Mouse (Mus musculus): ENCODE results near the gene Il12rb1.
"Not testable (repeated sequence)": the region's sequence is repeated elsewhere in the genome, so short reads cannot be mapped to it uniquely, and the experiment has no call there.

Il12rb1 gene

DNA sequence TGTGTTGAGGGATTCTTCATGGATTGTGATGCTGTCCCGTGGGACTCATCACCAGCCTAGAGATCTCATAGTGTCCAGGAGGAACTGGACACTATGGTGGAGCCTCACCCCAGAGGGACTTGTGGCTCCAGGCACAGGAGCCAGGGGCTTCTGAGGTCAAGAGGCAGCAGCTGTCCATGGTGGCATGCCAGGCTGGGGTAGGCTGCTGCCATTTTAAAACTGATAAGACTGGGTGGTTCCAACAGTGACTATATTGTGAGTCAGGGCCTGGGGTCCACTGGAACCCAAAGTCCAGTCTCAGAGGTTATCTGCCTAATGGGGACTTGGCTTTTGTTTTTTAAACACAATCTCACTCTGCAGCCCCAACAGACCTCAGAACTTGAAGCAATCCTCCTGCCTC is 6.4 kb upstream of the Il12rb1 start:
- DNase-seq = no peak

DNA sequence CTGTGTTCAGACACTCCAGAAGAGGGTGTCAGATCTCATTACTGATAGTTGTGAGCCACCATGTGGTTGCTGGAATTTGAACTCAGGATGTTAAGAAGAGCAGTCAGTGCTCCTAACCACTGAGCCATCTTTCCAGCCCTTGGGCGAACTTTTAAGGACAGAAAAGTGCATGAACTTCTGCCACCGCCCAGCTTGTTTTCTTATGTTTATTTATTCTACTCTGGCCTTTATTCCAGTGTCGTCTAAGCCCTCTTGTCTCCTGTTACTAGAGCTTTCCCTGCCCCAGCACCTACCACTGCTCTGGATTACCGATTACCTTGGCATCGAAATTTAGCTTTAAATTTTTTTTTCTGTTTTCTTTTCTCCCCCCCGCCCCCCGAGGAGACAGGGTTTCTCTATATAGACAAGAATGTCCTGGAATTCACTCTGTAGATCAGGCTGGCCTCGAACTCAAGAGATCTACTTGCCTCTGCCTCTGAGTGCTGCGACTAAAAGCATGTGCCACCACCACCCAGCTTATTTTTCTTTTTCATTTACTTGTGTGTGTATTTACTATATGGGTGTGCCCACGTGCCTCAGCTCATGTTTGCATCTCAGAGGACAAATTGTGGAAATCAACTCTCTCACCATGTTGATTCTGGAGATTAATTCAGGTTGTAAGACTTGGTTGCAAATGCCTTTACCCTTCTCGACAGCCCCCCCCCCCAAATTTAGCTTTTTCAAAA is 5.3 kb upstream of the Il12rb1 start:
- no peak for DNase-seq

DNA sequence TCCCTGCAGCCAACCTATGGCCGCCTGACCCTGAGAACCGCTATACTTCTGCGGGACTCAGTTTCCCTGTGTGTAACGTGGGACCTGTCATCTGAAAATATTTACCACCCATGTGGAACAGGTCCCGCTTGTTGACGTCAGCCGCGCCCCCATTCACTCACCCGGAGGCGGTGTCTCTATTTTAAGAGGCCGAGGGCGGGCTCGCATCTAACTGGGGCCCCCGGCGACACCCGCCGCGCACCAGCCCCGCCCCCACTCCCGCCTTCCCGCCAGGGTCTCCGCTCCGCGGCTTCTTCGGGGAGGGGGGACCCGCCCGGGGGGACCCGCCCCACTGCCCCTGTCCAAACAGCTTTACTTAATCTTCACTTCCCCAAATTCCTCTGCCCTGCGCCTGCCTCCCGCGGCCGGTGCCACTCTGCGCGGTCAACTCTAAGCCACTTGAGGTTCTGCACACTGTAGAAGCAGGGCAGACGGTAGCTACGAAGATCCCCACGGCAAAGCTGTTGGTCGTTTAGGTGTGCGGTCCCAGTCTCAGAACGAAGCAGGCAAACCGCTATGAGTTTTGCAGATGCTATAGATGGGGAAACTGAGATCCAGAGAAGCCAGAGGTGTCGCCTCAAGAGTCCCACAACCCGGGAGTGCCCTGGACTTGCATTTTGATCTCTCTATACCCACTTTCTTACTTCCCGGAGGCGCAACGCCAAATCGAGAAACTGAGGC is 4.3 kb upstream of the Il12rb1 start:
- DNase-seq = no peak

DNA sequence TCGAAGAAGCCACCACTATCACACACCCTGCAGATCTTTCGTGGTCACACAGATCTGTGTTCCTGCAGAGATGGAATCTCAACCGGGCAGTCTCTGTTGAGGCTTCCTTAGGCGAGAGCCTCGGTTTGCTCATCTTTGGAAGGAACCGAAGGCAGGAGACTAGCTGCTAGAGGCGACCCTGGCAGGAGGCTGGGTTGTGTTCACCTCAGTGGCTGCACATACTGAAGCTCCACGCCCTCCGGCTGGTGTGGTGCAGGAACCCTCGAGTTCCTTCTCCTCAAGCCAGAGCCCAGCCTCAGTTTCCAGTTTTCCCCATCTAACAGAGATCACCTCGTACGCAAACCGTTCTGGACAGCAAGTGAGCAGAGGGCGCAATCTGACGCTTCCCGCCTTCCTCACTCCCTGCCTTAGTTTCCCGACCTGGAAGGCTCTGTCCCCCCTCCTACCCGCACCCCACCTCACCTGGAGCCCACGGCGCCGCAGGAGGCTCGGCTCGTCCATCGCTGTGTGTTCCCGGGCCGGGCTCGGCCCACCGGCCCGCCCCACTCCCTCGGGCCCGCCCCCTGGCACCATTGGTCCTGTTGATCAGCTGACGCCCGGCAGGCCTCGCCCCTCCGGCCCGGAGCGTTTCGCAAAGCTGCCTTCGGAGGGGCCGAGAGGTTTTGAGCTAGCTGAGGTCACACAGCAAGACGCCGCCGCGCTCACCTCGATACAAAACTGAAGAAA is 3.6 kb upstream of the Il12rb1 start, which contains the start of gene Mast3:
Gene Mast3, minus strand, starts transcription at position 574 of the 726 bp plus-strand sequence.
- DNase-seq = no peak

DNA sequence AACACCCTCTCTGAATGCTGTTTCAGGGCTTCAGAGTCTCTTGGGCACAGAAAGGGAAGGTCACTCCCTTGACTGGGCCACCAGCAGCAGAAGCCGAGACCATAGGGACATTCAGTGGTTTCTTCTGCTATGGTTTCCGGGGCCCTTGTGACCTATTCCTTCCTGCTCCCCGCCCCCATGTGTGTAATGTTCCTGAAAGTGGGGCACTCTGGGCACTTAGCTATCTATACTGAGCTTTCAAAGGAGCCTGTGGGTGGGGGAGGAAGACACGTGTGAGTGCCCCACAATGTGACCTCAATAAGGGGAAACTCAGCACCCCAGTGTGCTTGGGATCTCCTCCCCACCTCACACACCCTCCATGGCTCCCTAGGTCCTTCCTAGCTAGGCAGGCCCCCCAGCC is 1.7 kb upstream of the Il12rb1 start:
- no peak for DNase-seq

DNA sequence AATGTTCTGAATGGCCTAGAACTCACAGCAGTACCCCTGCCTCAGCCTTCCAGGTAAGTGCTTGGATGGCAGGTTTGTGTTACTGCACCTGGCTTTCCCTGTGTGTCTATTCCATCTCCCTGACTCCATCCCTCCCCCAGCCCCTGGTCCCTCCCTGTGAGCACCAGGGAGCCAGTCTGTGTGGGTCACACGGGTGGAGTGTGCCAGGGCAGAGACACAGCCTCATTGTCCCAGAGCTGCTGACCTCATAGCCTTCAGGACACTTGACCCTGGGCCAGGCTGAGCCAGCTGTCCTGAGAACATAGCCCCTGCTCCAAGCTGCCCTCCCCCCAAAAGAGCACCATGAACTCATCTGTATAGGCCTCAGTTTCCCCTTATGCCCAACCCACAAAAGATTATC is 945 bp upstream of the Il12rb1 start:
- no peak for DNase-seq

DNA sequence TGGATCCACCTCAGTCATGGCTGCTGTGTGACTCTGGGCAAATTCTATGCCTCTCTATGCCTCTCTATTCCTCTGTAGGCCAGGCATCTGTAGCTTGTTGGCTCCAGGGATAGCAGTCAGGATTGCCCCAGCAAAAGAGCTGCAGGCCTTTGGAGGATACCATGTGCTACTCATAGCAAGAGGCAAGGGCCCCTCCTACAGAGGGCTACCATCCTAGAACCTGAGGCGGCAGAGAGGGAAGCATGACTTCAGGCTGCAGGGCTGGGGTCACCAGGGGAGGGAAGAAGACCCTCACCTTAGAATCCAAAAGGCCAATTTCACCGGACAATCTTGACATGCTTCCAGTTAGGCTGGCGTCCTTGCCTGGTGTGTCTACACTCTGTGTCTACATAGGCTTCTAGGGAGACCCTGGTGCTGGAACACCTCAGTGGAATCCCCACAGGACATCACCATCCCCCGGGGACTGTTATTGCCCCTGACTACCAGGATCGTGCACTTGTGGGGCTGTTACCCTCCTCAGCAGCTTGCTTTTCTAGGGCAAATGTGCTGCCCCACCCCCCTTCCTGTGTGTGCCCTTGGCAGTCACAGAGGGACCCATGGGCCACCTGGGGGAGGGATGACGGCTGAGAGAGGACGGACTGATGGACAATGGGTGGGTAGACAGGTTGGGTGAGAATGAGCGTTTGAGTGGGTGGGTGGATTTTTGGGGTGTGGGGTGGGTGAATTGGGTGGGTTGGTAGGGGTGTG is 879 bp downstream of the Il12rb1 start:
- no peak for DNase-seq

DNA sequence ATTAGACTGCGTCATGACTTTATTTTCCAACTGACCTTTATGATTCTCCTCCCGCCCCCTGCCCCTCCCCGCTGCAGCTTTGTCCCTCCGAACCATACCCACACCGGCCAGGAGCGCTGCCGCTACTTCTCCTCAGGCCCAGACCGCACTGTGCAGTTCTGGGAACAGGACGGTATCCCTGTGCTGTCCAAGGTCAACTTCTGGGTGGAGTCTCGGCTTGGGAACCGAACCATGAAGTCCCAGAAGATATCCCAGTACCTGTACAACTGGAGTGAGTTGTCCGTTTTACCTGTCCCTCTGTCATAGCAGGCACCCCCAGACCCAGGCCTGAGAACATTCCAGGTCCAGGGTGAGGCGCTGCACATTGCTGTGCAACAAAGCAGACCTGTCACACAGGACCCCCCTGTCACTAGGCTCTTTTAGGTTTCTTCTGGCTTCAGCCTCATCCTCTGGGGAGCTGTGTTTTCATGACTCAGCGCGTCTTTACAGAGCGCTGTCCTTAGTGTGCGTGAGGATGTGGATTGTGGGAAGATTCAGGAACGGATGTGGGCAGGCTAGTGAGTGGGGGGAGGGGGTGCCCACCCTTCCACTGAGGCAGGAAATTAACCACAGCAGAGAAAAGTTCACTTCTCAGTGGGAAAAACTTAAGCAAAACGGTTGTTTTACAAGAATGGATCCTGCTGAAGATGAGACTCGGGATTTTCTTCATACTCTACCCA is 2.9 kb downstream of the Il12rb1 start:
- DNase-seq = no peak

DNA sequence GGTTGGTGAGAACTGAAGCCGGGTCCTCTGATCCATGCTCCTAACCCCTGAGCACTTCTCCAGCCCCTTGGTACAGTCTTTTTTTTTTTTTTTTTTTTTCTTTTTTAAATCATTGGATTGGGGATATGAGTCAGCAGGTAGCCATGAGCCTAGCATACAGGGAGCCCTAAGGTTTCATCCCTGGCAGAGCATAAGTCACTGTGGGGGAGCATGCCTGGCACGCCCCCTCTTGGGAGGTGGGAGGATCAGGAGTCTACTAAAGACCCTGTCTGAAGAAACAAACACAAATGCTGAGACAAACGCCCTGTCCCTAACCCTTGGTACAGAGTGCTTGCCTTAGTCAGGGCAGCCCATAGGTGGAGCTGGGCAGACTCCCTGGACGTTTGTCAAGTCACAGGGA is 3.8 kb downstream of the Il12rb1 start:
- no peak for DNase-seq

DNA sequence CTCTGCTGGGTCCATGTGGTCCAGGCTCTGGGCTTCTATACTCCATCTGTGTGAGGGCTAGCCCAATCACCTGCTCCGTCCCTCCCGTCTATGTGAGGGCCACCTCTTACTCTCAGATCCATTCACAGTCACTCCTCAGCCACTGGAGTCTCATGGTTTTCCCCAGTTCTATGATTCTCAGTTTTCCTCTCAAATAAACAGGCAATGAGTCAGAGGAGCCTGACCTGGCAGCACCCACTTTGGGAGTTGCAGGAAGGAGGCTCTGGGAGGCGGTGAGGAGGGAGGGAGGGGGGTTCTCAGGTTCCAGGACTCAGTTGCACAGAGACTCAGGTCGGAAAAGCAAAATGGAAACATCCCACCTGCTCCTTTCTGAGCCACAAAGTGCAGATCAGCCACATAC is 4.6 kb downstream of the Il12rb1 start:
- DNase-seq = no peak

DNA sequence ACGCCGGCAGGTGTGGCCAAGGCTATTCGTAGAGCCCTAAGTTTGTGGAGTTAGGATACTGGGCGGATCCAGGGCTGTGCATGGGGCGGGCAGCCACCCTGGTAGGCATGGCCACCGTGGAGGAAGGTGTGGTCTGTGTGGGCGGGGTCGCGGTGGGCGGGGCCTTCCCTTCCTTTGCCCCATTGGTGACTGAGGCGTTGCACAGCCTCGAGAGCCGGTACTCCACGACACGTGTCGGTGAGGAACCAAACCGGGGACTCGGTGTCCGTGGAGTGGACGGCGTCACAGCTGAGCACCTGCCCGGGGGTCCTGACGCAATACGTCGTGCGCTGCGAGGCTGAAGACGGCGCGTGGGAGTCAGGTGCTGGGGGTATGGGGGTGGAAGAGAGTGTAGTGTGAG is 8.4 kb downstream of the Il12rb1 start:
- no peak for DNase-seq

DNA sequence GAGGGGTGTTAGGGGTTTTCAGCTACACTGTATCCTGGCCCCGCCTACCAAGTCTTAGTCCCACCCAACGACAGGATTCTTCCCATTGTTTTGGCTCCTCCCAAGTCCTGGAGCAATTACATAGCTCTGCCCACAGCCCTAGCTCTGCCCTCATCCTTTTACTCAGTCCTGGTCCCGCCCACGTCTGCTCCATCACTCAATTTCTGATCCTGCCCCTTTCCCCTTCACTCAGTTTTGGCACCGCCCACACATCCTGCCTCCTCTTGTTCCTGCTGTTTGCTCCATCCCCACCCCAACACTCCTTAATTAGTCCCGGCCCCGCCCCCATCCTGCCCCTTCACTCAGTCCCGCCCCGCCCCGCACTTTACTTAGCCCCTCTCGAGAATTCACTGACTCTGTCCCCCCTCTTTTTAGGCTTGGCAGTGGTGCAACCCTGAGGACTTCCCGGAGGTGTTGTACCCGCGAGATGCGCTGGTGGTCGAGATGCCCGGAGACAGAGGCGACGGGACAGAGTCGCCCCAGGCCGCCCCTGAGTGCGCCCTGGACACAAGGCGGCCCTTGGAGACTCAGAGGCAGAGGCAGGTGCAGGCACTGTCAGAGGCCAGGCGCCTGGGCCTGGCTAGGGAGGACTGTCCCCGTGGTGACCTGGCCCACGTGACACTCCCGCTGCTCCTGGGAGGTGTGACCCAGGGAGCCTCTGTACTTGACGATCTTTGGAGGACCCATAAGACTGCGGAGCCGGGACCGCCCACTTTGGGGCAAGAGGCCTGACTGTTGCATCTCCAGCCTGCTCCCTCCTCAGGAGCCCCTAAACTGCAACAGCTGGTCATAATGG is 12.1 kb downstream of the Il12rb1 start:
- DNase-seq = no peak

DNA sequence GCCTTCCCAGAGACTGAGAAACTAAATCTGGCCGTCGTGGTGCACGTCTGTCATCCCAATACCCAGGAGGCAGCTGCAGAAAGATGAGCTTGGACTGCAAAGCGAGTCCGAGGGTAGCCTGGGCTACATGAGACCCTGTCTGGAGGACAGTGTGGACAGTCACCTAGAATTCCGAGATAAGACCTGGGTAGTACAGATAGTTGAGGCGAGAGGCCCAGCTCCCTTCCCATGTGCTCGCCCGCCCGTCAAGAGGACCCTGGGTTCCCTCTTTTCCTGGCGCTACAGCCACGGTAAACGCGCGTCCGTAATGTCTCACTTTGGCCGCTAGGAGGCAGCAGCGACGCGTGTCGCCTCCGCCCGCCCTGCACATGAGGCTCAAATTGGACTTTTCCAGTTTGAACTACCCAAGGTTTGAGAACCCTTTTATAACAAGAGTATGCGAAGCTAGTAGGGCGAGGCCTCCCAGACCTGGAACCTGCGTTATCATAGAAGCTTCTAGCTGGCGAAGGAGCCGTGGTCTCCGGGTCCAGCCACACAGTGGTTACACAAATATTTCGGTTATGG is 13.2 kb downstream of the Il12rb1 start:
- DNase-seq = peak; percentile 51

DNA sequence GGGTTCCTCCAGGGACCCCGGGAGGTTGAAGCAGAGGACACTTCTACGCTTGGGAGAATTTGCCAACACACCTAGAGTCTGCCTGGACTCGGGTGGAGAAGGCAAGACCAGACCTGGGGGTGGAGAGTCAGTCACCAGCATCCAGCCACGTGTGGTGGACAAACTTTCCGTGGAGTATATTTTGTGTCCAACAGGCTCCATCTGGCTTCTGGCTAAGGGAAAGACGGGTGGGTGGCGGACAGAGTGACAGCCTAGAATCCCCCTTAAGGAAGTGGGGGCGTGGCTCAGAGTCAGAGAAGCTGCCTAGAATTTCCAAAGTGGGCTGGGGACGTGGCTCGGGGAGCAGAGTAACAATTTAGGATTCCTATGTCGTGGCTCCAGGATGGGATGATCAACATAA is 13.7 kb downstream of the Il12rb1 start:
- no peak for DNase-seq

DNA sequence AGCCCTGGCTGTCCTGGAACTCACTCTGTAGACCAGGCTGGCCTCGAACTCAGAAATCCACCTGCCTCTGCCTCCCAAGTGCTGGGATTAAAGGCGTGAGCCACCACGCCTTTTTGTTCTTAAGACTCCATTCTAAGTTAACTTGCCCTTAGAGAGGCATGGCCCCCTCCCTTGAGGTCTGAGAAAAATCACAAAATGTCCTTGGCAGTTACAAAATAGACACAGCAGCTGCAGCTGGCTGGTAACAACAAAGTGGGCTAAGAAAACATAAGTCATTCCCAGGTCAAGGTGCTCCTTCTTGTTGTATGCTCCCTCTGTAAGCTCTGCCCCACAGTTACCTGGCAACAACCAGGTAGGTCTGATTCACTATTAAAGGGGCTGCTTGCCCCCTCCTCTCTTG is 14.3 kb downstream of the Il12rb1 start:
- DNase-seq = not testable (repeated sequence)

DNA sequence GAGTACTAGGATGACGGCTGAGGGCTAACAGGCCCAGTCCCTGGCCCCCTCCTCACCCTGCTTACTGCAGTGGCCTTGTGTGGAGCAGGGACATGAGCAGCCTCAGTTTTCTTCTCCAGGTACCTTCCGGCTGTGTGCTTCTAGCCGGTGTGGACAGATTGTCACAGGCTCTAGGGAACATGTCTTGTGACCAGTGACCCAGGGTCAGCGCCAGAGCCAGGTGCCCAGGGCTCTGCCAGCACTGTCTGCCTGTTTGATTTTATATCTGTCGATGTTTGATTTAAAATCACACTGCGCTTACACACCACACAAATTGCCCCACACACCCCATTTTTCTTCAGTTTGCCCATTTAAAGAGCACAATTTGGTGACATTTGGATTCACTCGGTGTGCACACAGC is 15.6 kb downstream of the Il12rb1 start:
- DNase-seq = no peak

DNA sequence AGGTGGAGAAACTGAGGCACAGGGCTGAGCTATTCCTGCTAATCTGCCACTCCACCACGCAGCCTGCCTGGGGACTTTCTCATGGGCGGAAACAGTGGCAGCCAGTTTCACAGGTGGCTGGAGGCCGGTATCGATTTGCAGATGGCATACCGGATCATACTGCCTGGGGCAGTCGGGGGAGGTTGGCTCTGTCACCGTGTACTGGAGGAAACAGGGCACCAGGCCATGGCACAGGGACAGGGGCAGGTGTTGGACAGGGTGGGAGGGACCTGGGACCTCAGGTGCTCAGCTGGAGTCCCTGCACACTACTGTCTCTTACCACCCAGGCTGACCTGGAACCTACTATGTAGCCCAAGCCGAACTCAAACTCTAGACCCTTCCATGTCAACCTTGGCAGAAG is 17.6 kb downstream of the Il12rb1 start:
- no peak for DNase-seq

DNA sequence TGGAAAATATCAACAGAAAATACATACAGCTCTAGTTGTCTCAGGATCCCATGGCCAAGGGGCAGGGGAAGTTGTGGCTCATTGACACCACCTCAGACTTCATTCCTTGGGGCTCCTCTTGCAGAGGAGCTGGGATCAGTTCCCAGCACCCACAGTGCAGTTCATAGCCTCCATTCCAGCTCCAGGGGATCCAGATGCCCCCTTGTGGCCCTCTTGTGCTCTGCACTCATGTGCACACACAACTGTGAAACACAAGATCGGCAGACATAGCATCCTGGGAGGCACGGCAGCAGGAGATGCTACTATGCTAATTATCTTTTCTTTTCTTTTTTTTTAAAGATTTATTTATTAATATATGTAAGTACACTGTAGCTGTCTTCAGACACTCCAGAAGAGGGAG is 18.8 kb downstream of the Il12rb1 start:
- DNase-seq = no peak

DNA sequence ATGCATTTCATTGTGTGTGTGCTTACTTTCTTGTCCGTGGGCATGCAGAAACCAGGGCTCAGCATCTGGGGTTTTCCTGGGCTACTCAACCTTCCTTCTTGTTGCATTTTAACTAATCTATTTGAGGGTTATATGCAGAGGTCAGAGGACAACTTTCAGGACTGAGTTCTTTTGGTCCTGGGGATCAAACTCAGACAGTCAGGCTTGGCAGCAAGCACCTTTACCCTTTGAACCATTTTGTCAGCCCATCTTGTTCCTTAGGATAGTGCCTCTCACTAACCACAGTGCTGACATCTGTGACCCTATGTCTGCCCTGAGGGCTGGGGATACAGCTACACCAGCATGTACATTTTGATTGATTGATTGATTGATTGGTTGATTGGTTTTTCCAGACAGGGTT is 19.5 kb downstream of the Il12rb1 start:
- no peak for DNase-seq

DNA sequence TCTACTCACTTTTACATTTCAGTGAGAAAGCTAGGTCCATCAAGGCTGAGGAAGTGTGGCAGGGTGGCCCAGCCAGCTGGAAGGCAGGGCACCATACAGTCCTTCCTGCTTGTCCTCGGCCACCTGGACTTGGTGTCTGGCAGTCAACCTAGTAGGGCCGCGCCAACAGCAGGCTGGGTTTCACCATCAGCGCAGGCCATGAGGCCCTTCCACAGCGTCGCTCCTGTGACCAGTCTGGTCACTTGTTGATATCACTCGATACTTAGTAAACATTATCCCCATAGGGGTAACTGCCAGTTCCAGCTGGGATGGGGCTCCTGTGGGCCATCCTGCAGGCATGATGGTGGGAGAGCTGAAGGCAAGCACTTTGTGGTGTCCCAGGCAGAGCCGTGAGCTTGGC is 23.3 kb downstream of the Il12rb1 start:
- DNase-seq = no peak

DNA sequence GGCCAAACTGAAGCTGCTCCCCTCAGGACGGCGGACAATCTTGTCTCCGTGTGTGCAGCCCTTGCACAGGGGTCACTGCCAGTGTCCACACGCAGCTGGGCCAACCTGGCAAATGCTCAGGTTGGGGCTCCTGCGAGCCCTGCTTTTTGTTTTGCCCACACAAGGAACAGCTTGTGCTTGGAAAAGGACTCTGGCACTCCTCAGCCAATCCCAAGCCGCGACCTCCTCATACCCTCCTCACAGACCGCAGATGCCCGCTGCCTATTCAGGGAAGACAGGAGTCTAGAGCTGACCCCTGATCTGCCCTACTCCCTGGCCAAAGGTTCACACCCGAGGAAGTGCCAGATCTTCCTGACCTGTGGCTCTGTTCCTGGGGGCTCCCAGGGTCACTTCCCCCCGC is 24.1 kb downstream of the Il12rb1 start:
- DNase-seq = no peak
